Mouse (Mus musculus) brain, adult 2 months (tissue): ENCODE results near the gene Ctnna2.

Source experiments
- DNase-seq: peaks from one replicate; pipeline ENCODE4 v3.0.0; 2011; ENCODE audit warnings: low read depth, low spot score

The Ctnna2 gene

DNA sequence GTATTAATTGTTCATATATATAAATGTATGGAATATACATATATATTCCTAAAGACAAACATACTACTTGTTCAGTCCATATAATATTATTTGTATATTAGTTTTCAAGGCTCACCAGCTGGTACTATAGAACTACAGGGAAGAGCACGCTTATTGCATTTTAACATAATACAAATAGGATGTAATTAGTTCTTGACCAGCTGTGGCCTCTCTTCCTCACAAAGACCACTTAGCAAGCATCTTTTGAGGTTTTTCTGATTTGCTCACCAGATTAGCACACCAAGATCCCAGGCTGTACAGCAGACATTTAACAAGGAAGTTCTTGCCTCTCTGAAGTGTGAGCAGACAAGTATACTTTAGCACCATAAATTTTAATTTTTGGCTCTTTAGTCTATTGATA, 152.0 kb downstream of the Ctnna2 start:
- no peak for DNase-seq

DNA sequence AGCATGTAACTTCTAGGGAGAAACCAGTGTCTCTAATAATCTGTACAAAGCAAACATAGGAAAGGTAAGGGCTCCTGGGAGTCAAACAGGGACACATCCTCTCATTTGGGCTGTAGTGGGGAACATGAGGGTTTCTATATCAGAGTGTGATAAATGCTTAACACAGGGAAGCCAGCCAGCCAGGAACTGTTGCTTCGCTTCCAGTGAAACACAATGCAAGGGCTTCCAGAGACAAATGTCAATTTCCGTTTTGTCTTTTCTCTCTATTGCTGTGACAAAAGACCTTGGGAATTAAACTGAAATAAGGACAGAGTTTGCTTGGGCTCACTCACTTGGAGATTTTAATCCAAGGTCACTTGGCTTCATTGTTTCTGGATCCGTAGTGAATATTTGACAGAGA, 162.4 kb downstream of the Ctnna2 start:
- no peak for DNase-seq

DNA sequence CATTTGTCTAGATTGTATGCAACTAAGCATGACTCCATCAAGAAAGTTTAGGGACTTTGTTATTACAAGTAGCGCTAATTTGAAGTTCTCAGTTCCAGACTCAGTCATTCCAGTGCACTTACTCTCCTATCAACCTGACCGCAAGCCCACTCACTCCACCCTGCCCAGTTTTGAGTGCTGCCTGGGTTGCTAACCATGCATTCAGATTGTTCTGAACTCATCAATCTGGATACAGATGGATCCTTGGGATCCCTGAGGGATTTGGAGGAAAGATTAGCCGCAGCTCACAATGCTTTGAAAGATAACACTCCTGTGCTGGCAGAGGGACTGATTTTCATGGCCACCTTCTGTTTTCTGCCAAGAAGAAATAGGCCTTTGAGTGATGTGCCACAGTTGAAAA, 168.5 kb downstream of the Ctnna2 start:
- peak; percentile 14 for DNase-seq

DNA sequence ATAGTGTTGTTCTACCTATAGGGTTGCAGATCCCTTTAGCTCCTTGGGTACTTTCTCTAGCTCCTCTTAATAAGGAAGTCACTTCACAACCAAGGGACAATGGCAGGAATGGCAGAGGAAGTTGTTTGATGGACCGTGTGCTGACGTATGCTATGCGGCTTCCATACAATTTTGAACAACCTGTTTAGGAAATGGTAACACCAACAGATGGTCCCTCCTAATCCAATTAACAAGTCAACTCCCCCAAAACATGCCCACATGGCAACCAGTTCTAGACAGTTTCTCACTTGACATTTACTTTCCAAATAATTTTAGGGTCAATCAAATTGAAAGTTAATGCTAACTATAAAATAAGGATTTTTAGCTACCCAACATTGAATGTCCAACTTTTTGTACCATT, 176.9 kb downstream of the Ctnna2 start:
- DNase-seq, result no peak

DNA sequence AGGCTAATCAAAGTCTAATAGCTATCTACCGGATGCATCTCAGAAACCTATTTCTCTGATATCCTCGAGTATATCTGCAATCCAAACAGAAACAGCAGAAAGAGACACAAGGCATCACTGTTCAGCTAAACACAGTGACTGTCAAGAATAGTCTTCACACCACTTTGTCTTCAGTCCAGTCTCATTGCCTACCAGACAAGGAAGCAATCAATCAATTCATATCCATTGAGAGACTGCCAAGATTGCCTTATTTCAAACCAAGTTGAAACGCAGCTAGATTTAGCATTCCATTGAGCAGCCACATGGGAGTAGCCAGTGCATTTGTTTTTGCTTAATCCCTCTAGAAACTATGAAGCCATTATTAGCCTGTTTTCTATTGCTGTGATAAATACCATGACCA, 196.2 kb downstream of the Ctnna2 start:
- no peak for DNase-seq

DNA sequence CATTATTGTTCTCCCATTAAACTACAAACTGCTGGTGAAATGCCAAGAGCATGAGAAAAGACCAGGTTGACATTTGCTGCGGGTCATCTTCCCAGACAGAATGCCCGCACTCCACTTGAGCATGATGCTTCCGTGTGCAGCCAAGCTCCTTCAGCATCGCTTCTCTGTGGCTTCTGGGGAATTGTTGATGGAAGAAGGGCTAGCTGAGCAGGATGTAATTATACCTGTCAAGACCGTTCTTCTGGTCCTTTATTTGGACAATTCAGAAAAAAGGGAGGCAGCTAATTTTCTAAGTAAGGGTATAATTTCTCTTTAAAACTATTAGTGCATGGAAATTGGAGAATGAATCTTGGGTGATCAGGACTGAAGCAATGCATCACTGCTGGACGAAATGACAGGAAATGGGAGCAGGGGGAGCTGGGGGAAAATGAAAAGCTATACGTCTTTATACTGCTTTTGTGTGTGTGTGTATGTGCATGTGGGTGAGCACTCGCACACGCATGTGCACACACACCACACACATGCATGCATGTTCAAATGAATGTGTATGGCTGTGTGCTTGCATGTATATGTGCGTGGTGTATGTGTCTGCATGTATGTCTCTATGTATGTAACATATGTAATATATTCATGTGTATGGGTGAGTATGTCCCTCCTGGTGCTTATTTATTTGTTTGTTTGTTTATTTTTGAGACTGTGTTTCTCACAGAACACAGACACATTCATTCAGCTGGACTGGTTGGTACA, 211.0 kb downstream of the Ctnna2 start:
- no peak for DNase-seq

DNA sequence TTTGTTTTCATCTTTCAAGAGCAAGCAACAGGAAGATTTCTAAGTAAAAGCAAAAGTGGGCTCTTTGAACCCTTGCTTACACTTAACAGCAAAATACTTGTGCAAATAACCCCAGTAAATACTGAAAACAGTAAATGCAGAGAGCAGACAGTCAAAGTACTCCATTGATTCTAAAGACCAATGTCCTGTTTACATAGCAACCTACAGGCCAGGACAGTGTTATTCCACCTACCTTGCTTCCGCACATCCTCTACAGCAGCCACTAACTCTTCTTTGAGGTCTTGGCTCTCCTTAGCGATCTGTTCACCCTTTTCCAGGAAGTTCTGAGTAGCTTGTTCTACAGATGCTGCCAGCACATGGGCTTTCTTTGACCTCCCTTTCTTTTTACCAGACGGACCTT, 221.3 kb downstream of the Ctnna2 start:
- no peak for DNase-seq

DNA sequence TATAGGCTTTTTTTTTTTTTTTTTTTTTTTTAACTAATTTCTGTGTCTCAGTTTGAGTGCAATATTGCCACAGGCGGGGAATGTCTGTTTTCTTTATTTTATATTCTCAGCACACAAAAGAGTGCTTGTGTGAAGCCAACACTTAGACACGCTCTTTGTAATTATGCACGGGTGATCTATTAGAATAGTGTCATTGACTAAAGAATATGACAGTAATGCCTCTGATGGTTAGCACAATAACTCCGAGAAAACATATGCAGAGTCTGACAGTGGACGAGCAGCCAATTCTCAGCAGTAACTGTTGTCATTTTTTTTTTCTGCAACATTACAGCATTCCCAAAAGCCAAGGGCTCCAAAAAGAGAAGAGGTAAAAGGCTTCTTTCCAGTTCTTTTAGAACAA, 234.1 kb downstream of the Ctnna2 start:
- peak; percentile 22 for DNase-seq

DNA sequence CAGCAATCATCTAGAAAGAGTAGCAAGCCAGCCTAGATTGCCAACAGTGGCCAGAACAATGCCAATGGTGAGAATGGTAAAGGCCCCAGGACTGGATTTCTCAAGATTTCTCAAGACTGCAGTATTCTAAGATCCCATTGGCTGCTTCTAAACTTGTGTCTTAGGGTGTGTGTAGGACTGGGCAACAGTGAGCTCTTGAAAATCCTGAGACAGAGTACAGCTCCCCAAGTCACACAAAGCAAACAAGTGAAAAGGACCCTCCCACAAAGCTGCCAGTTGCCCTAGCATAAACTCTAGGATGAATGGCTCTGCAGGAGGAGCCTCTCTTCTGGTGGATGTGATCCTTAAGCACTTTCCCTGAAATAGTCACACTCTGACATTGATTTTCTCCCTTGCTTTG, 235.8 kb downstream of the Ctnna2 start:
- DNase-seq, result no peak

DNA sequence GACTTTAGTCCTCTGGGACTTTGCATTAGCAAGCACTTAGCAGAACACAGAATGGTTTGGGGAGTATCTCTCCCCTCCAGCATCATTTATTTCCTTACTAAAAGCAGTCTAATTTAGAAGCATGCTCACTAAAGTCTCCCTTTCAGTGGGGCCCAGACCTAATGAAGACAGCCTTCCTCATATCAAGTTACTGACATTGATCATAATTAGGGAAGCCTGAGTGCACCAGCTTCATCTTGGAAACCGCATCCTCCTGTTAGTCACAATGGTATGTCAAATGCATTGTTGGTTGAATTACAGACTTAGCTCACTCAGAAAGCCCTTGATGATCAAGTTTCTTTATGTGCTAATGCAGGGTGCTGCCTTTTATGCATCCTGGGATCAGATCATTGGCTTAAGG, 236.5 kb downstream of the Ctnna2 start:
- DNase-seq, result no peak

DNA sequence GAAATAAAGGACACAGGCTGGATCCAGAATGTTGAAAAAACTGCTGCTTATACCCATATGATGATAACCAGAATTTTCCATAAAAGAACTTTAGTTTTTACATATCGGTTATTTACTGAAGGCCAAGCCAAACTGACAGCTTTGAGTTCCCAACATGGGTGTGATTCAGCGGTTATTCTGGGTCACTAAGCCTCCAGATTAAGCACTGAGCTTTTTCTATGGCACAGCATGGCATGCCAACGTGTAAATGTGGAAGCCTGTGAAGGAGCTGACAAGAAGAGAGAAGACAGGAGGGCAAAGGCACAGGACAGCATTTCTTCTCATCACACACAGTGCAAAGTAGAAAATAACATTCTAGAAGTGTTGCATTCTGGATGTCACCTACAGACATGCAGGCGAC, 240.9 kb downstream of the Ctnna2 start:
- DNase-seq, result peak; percentile 63

DNA sequence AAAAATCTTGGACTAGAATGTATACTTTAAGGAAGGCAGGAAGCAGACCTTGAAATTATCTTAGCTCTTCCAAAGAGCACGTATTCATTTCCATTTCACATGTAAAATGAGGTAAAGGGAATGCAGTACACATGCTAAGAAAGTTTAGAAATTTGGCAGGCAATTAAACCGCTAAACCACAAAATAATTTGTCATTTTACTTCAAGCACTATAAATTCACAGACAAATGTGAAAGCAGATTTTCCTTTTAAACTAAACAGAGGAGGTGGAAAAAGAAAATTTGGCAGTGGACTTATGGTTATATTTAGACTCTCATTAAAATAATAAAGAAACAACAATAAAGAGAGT, 254.6 kb downstream of the Ctnna2 start:
- DNase-seq, result peak; percentile 35

DNA sequence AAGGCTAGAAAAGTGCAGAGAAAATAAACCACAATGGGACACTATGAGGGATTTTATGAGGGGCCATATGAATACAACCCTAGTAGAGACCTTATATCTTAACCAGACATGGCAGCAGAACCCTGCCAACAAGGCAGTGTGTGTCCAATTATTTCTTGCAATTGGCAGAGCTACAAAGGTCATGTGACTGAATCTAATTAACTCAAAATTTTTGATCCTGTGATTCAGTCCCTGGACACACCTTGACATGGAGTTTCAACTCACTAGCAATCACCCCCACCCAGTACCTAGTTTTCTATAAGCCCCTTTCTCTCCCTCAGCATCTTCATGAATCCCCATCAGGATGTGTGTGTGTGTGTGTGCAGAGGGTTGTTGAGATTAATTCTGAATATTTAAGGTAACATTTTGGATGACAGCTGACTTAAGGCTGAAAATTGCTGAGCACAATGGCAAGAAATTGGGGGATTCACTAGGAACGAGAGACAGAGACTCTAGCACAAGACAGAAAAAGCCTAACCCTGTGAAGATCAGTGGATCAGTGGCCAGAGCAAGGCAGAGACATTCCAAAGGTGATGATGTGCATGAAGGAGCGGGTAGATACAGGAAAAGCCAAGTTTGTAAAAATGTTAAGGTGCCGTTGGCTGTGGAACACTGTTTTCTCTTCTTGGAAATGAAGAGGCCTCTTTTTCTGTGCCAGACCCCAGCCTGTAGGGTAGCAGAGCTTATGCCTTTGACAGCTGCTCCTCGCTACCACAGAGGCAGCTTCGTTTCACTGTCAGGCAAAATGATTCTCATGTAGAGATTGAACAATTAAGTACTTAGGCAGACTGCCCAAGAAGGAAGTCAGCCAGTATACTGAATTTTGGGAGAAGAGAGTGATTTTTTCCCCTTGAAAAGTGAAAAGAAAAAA, 255.2 kb downstream of the Ctnna2 start:
- peak; percentile 69 for DNase-seq

DNA sequence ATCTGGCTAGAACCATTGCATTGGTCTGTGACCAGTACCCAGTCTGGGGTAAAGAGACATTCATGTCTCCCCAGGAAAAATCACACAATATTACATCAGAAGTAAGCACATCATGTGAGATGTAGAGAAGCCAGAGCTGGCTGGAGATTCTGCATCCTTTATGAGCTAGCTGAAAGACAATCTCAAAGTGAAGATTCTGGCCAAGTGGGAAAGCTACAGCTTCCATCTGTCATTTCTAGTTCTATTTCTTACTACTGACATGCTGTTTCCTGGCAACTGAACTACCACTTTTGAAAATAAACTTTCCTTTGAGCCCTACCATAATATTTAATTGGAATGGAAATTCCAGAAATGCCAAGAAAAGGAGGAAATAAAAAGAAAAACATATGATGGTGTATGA, 285.4 kb downstream of the Ctnna2 start:
- DNase-seq, result peak; percentile 79

DNA sequence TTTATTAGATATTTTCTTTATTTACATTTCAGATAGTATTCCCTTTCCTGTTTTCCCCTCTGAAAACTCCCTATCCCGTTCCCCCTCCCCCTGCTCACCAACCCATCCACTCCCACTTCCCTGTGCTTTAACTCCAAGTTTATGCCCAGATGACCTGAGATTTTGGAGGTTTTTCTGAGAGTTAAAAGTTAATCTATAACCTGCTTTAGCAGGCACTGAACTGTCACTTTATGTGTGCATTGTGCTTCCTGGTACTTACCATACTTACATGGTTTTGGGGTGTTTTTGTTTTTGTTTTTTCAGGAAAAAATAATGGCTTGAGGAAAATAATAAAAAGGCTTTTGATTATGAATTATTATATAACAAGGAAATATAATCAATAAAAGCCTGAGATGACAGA, 292.3 kb downstream of the Ctnna2 start:
- DNase-seq, result no peak

DNA sequence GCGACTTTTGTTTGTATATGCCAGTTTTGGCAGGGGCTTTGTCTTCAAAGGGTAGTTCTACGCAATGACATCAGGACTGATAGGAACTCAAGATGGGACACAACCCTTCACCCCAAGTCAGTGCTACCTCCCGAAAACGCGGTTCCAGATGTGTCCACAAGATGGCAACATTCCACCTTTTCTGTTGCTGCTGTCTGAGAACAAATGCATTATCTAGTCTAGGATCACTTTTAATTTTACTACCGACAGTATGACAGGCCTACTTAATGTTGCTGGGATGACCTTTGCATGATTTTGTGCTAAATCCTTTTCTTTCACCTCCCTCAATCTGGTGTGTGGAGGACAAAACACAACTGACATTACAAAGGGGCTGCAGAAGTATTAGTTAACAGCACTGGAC, 329.4 kb downstream of the Ctnna2 start:
- peak; percentile 81 for DNase-seq

DNA sequence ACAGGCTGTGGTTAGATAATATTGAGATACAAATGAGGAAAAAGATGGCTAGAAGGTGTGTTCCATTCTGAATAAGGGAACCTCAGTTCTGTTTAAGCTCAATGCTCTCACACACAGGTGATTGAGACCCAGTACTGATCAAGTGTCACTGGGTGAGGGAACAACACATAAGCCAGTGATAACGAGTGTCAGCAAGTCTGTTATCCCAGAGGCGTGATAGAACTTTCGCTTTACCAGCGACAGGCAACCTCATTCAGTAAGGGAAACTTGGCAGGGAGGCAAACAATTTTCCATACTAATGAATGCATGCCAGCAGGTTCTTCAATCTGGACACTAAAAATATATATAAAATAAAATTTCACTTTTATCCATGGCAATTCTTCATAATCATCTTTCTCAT, 334.9 kb downstream of the Ctnna2 start:
- peak; percentile 47 for DNase-seq

DNA sequence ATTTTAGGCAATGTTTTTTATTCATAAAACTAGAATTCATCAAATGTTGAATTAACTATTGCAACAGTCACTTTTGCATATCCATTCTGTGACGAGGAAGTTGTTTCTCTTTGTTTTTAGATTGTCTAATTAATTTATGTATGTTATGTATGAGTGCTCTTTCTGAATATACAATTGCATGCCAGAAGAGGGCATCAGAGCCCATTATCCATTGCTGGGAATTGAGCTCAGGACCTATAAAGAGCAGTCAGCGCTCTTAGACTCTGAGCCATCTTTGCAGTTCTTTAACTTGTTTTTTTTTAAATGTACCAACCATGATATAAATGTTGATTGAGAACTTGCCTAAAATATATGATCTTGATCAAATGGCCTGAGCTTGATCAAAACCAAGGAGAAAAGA, 340.7 kb downstream of the Ctnna2 start:
- DNase-seq, result peak; percentile 29

DNA sequence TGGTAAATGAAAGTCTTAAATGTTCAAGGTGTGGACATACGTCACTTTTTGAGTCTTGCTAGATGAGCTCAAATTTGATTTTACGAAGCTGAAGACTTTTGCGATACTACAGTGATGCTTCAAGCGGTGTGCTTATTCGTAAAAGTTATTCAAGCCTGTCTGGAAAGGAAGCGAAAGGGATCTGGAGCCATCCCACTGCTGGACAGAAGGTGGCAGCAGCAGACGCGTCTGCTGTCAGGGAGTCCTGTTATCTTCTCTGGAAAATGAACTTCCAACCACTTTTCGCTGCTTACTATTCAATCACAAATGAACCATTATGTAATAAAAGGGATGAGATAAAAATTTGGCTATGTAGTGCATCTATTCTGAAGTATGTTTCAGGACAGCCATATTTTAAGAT, 345.5 kb downstream of the Ctnna2 start:
- peak; percentile 88 for DNase-seq

DNA sequence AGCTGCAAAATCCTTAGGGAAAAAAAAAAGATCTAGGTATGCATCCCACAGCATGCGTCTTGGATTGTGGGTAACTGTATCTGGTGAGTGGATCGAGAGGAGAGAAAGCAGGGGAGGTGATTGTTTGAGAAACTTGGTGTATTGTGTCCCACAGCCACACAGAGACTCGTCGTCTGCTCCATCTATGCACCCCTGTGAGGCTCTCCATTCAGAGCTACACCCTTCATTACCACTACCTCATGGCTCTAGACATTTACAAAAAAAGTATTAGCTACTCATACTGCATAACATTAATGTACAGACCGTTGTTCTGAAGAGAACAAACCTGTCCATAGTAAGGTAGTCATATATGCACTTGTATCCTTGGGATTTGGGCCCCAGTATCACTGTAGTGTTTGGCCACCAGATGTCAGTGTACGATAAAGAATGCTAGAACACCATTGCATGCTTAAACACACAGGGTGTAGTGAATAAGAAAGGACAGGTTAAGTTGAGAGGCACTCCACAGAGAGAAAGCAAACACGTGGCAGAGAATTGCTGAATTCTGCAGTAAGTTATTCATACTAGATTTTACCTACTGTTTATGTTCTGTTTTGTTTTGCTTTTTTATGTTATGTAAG, 350.8 kb downstream of the Ctnna2 start:
- peak; percentile 76 for DNase-seq

DNA sequence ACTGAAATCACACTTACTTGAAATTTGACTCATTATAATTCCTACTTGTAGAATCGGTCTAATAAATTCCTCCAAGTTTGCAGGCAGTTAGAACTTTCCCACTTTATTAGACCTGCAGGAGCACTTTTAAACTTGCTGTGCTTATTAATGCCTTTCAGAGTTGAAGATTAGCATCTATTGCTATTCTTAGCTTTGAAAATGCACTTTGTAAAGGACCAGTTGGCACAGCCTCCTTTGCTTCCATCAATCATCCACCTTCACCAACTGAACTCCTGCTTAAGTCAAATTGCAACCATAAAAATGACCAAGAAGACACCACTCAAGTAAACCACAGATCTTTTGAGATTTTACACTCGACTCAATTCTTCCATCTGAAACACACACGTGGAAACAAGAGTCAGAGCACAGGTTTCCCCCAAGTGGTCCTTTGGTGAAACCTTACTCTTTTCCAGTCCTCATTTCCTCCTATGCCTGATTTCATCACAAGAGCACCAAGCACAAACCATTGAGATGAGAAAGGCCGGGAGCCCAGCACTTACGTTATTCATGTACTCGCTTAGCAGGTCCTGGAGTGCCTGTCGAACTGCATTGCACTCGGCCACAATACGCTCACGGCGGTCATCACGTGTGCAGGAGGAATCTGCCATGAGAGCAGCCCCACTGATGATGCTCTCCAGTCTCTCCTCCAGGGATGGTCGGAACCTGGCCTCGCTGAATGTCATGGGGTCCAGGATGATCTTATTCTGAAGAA, 374.7 kb downstream of the Ctnna2 start:
- no peak for DNase-seq

DNA sequence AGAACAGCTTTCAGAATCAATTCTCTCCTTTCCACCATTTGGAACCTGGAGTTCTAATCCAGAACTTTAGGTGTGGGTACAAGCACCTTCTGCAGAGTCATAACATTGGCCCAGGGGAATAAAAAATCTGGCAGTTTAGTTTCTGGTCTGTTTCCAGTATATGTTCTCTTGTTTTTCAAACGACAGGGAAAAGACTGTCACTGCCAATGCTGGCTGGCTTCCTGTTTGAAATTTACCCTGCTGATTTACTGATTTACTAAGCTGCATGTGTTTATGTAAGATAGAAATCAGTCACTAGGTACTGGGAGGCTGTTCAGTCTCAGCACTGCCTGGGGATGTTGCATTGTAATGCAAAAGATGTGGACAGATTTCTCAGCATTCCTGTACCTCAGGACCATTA, 375.6 kb downstream of the Ctnna2 start:
- peak; percentile 74 for DNase-seq
